Mouse (Mus musculus): ENCODE data around the gene Mlh1.

Gene Mlh1

GRCm38 (mm10) chr9:111271434-111272160 is at the start of gene Mlh1, which contains the start of gene Epm2aip1:
Gene Mlh1 (minus strand): TSS chr9:111271791.
Gene Epm2aip1 (plus strand): TSS chr9:111271929.
- DNase-seq (ENCODE audit: low read depth, low spot score): peak; percentile 100

- DNase-seq (ENCODE audit: low read depth, low spot score): no peak
These were observed 49.3 kb upstream of the Mlh1 start for GRCm38 (mm10) chr9:111320912-111321311.

DNA sequence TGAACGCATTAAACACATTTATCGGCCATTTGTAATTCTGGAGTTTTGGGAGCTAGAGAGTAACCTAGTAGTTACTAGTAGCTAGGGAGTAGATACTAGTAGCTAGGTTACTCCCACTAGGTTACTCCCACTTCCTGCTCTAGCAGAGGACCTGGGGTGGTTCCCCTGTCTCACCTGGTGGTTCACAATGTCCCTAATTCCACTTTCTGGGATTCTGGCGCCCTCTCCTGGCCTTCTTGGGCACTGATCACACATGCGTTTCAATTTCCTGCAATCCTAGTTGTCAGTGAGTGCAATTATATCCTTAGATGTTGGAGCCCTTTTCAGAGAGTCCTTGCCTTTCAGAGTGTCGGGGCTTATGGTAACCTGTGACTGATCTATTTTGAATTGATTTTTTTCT is 42.6 kb upstream of the Mlh1 start:
- peak; percentile 30 for DNase-seq (ENCODE audit: low read depth, low spot score)

GRCm38 (mm10) chr9:111313793-111314192 is 42.2 kb upstream of the Mlh1 start:
- DNase-seq (ENCODE audit: low read depth, low spot score): no peak

DNA sequence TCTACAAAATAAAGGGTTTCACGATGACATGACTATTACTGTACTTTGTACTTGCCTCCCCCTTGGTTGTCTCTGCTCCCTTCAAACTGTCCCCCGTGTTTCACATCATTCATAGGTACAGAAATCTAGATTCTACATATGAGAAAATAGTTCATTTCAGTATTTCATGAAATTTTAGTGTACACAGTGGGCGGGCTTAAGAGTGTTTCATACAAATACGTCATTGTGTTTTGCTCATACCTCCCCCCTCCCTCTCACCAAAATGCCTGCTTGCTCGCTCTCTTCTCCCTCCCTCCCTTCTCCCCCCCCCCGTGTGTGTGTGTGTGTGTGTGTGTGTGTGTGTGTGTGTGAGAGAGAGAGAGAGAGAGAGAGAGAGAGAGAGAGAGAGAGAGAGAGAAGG is 41.7 kb upstream of the Mlh1 start:
- no peak for DNase-seq (ENCODE audit: low read depth, low spot score)

- DNase-seq (ENCODE audit: low read depth, low spot score): no peak
These were observed 41.0 kb upstream of the Mlh1 start for GRCm38 (mm10) chr9:111312442-111313141.

DNA sequence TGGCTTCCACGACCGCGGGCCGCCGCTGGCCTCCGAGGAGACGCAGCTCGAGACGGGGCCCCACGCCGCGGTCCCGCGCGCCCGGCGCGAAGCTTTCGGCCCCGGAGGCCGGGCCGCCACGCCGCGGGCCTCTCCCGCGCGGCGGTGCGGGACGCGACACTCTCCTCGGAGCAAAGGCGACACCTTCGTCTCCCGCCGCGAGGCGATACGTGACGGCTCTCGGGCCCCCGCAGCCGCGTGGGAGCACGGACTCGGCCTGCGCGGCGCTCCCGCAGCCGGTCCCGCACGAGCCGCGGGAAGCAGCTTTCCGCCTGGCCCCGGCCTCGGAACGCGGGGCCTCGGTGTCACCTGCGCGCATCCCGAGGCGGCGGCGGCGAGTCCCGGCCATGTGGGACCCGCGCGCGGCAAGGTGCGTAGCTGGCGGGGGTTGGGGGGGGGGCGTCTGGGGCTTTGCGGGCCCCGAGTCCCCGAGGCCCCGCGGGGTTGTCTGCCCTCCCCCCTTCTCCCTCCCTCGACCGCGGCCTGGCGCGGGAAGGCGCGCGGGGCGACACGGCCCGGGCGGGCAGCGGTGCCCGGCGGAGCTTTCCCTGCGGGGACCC is 40.4 kb upstream of the Mlh1 start:
- DNase-seq (ENCODE audit: low read depth, low spot score): no peak

DNA sequence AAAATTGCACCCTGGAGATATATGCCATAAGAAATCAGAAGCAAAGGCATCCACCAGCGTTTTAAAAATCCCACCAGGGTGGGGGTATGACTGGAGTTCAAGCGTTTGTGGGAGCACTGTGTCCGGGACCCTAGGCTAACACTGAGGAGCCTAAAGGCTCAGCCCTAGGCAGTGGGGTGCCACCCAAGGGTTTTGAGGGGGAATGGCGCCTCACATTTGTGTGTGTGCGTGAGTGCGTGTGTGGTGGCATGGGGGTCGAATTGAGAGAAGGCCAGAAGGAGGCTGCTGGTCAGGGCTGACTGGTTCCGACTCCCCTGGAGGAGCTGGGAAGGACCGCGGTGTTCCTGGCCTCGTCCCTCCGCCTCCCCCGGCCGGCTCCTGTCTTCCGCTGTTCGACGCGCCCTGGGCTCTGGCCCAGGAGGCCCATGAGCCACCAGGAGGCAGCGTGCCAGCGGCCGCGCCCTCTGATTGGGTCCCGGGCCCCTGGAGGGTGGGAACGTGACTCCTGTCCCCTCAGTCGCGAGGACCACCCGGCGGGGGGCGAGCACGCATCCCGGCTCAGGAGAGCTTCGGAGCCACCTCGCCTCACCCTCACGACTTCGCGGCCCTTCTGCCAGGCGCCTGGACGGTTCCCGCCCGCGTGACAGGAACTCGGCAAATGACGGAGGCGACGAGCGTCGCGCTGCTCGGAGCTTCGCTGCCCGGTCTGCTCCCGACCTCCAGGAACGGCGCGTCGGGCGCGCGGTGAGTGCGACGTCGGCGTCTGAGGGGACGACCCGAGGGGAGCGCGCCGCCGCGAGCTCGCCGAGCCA is 39.6 kb upstream of the Mlh1 start, which contains the start of gene Trank1:
Gene Trank1 (plus strand): TSS at position 709 of the 812 bp plus-strand sequence.
- peak; percentile 30 for DNase-seq (ENCODE audit: low read depth, low spot score)

GRCm38 (mm10) chr9:111306142-111306541 is 34.6 kb upstream of the Mlh1 start:
- DNase-seq (ENCODE audit: low read depth, low spot score): no peak

- no peak for DNase-seq (ENCODE audit: low read depth, low spot score)
These were observed 32.4 kb upstream of the Mlh1 start for GRCm38 (mm10) chr9:111304036-111304435.

DNA sequence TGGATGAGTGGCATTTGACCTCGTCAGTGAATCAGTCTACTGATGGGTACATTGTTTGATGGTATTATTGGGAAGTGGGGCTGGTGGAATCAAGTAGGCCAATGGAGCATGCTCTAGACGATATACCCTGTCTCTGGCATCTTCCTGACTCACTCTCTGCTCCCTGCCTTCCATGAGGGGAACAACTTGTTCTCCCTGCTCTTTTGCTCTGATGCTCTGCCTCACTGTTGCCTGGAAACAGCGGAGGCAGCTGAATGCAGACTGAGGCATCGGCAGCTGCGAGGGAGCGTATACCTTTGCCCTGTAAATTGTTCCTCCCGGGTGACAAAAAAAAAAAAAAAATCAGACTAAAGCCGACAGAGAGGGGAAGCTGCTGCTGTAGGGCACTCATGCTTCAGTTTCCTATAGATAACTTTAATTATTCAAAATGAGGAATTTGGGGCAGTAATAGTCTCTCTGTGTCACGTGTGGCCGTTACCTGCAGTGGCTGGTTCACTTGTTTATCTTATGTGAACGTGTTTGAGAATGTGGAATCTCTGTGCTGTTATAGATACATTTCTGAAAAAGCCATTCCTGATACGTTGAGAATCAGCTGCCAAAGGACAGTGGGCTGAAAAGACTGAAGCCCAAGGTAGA is 30.7 kb upstream of the Mlh1 start:
- no peak for DNase-seq (ENCODE audit: low read depth, low spot score)

DNA sequence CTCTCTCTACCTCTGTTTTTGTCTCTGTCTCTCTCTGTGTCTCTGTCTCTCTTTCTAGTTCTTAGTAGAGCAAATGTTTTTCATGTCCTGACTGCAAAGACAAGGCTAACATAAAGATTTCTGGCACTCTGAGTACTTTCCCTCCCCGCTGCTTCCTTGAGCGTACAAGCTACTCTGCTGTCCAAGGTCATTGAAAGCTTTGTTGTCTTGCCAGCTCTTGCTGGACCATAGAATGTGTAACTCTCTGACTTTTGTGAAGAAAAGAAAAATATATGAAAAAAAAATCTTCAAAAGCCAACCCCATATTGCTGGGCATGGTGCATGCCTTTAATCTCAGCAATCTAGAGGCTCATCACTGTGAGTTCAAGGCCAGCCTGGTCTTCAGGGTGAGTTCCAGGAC is 27.0 kb upstream of the Mlh1 start:
- no peak for DNase-seq (ENCODE audit: low read depth, low spot score)

DNA sequence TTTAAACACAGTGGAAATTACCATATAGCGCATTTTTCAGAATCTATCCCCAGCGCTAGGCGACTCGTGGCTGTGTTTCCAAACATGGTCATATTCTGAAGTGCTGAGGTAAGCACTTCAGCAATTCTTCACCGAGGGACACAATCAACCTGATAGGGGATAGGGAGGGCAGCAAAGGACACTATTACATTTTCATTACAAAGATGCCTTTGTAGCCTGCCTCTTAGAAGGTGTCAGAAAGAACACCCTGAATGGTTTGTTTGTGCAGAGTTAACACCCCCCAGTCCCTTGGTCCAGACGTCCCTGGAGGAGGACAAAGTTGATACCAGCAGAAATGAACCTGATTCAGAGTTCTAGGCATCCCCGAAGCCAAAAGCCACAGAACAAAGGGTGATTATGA is 24.8 kb upstream of the Mlh1 start:
- DNase-seq (ENCODE audit: low read depth, low spot score): no peak

- DNase-seq (ENCODE audit: low read depth, low spot score): no peak
These were observed 23.7 kb upstream of the Mlh1 start for GRCm38 (mm10) chr9:111295323-111295722.

- no peak for DNase-seq (ENCODE audit: low read depth, low spot score)
These were observed 23.3 kb upstream of the Mlh1 start for GRCm38 (mm10) chr9:111294911-111295310.

- DNase-seq (ENCODE audit: low read depth, low spot score): no peak
These were observed 21.6 kb upstream of the Mlh1 start for GRCm38 (mm10) chr9:111293234-111293633.

DNA sequence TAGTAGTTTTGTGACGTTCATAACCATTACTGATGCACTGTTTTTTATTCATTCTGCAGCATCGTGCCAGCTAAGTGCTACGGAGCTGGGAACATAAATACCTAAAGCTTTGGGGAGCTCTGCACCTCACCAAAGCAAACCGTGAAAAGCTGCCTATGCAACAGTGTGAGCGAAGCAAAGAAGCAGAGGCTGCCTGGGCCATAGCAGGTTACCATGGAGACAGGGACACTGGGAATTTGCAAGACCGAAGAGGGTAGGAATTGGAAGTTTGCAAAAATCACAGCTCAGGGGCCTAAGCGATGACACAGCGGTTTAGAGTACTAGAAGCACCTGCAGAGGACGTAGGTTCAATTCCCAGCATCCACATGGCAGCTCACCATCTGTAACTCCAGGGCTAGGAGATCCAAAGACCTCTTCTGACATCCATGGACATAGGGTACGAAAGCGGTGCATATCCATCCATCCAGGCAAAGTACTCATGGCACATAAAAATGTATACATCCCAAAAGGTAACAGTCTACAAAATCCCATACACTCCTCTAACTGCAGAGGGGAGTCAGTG is 19.0 kb upstream of the Mlh1 start:
- no peak for DNase-seq (ENCODE audit: low read depth, low spot score)

DNA sequence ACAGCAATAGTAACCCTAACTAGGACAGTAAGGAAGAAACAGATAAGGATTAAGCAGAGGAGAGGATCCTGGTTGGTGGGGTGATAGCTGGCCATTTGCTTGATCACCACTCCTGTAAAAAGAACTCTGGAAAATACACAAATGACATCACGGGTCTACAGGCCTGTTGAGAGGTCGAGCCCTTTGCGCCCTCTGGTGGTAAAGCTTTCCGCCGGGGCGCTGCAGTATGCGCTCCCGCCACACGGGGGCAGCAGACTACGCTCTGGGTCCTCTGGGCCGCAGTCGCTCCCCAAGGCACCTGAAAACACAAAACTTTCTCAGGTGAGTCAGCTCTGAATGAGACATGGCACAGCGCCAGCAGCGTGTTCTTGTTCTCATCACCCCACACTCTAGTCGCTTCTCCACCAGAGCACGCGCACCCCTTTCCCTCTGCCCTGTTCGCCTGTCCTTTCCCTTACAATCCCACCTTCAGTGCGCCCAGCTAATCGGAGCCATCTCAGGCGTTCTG is 18.3 kb upstream of the Mlh1 start:
- peak; percentile 79 for DNase-seq (ENCODE audit: low read depth, low spot score)

- DNase-seq (ENCODE audit: low read depth, low spot score): no peak
These were observed 17.8 kb upstream of the Mlh1 start for GRCm38 (mm10) chr9:111289294-111289831.

GRCm38 (mm10) chr9:111287956-111288355 is 16.4 kb upstream of the Mlh1 start:
- no peak for DNase-seq (ENCODE audit: low read depth, low spot score)
